Mouse (Mus musculus) midbrain, embryonic 14.5 days (tissue): Measurements from ENCODE around the gene Gm44596. TPM values are rescaled to one million over a fixed set of nuclear protein-coding genes. Genes with fewer than 3 reads are reported as not detected.

Source experiments
- ATAC-seq: fragments of 200-750 bp; cut with Nextera tagmentation; 2 replicates; pipeline ENCODE4 v1.8.0; 2017; ENCODE audit warnings: moderate number of reproducible peaks, moderate library complexity; ENCODE audit not compliant: low FRiP score, low TSS enrichment
- DNase-seq: peaks from one replicate; pipeline ENCODE4 v3.0.0-alpha.2; 2015
- H3K27ac ChIP-seq: fragments of 300-500 bp; sonication (generic); replicated peaks from 2 replicates; pipeline ENCODE4 v1.5.1; 2014; ENCODE audit warnings: mild to moderate bottlenecking, low read depth, low read length, moderate library complexity
- H3K27me3 ChIP-seq: fragments of 300-500 bp; sonication (generic); 2 replicates; pipeline ENCODE4 v1.6.1; 2014; ENCODE audit warnings: low read length, control low read depth, mixed read lengths; ENCODE audit not compliant: control insufficient read depth, insufficient read depth
- H3K36me3 ChIP-seq: fragments of 300-500 bp; sonication (generic); 2 replicates; pipeline ENCODE4 v1.6.1; 2014; ENCODE audit warnings: low read length, control low read depth; ENCODE audit not compliant: control insufficient read depth, insufficient read depth
- H3K4me1 ChIP-seq: fragments of 300-500 bp; sonication (generic); 2 replicates; pipeline ENCODE4 v1.6.1; 2014; ENCODE audit warnings: mild to moderate bottlenecking, antibody characterized with exemption, low read length, control low read depth; ENCODE audit not compliant: control insufficient read depth, insufficient read depth
- H3K4me2 ChIP-seq: fragments of 300-500 bp; sonication (generic); 2 replicates; pipeline ENCODE4 v1.6.1; 2014; ENCODE audit warnings: mild to moderate bottlenecking, low read length, moderate library complexity
- H3K4me3 ChIP-seq: fragments of 300-500 bp; sonication (generic); replicated peaks from 2 replicates; pipeline ENCODE4 v1.5.1; 2014; ENCODE audit warnings: low read depth, low read length
- H3K9ac ChIP-seq: fragments of 300-500 bp; sonication (generic); replicated peaks from 2 replicates; pipeline ENCODE4 v1.6.1; 2014; ENCODE audit warnings: mild to moderate bottlenecking, low read length, moderate library complexity
- H3K9me3 ChIP-seq: fragments of 300-500 bp; sonication (generic); 2 replicates; pipeline ENCODE4 v1.6.1; 2016; ENCODE audit warnings: low read length, control low read depth, mixed read lengths; ENCODE audit not compliant: control insufficient read depth
- WGBS: fragments of 180-500 bp; shearing (Covaris S2); extraction: QIAGEN DNeasy Blood & Tissue Kit; methylation state at CpG from one replicate; pipeline ENCODE4 v1.1.7; 2014; 5-methylcytosine and 5-hydroxymethylcytosine counted together
- polyA plus RNA-seq: library from polyadenylated mRNA; unstranded; fragments of >200 nt; fragmentation: Nextera tagmentation; extraction: Ambion mirVana; gene quantifications from 2 replicates; pipeline ENCODE4 v1.2.1, GENCODE M21; 2014

Gm44596 gene
- polyA plus RNA-seq, 1 experiment from 2014 or later, result not detected

DNA sequence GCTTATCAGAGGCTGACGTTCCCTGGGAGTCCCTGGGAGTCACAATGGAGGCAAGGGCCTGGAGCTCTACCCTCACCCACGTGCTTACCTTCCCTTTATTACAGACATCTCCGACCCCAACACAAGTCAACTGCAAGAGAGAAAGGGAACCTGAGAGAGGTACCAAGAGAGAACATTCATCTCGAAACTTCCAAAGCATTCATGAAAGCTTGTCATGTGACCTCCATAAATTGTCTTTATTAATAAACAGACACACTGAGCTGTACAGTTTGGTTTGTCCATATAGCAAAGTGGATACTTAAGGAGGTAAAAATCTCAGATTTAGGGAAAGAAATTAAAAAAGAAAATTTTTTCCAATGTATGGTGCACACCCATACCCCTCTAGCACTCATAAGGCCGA lies 40.9 kb downstream of the Gm44596 start:
- ATAC-seq, result no peak
- DNase-seq, result no peak

DNA sequence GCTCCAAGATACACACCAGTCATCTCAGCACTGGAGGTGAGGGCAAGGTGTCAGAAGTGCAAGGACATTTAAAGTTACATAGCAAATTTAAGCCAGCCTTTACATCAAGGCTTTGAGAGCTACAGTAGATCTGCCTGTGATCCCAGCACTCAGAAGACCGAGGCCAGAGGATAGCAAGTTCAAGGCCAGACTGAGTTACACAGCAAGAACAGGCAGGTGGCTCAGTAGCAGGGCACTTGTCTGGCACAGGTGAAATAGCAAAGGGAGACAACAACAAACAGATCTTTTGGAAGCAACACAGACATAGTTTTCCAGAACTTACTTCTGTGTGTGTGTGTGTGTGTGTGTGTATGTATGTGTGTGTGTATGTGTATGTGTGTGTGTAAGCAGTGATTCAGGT lies 42.8 kb downstream of the Gm44596 start:
- Histone ChIP-seq H3K4me1 (no peaks in the 10 kb centered on the region), H3K9me3 (no peaks in the 10 kb centered on the region), H3K36me3 (peaks cover 10% of the 10 kb centered on the region), H3K4me2 (no peak overlapping the region), H3K27ac (no peak overlapping the region), H3K27me3 (no peaks in the 10 kb centered on the region), H3K4me3 (no peak overlapping the region), H3K9ac (no peak overlapping the region)
- ATAC-seq, result no peak
- 97% methylated on average over 1 of the region's 1 CpGs for WGBS
- DNase-seq, result no peak

More for the DNA sequence above, 40.9 kb downstream of the Gm44596 start:
- Histone ChIP-seq H3K36me3 (peaks cover 29% of the 10 kb centered on the region), H3K4me1 (no peaks in the 10 kb centered on the region), H3K9me3 (no peaks in the 10 kb centered on the region), H3K4me3 (no peak overlapping the region), H3K27ac (no peak overlapping the region), H3K9ac (no peak overlapping the region), H3K27me3 (no peaks in the 10 kb centered on the region), H3K4me2 (no peak overlapping the region)
- WGBS, result 95% methylated on average over 5 of the region's 5 CpGs

DNA sequence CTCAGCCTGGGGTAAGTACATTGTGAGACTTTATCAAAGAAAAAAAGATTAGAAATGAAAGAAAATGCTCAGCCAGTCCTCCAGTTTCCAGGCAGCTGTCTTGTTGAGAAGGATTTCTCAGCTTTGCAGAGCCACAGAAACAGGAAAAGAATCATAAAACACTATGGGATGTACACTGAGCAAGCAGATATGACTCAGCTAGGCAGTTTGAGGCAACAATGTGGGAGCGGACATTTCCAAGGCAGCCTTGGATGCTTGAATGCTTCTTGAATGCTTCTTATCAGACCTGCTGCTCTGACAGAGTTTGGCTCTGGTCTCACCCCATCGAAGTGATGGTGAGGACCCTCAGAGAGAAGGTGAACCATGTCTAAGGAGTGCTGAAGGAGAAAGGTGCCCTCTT lies 45.7 kb downstream of the Gm44596 start:
- 95% methylated on average over 2 of the region's 2 CpGs for WGBS
- DNase-seq, result no peak

DNA sequence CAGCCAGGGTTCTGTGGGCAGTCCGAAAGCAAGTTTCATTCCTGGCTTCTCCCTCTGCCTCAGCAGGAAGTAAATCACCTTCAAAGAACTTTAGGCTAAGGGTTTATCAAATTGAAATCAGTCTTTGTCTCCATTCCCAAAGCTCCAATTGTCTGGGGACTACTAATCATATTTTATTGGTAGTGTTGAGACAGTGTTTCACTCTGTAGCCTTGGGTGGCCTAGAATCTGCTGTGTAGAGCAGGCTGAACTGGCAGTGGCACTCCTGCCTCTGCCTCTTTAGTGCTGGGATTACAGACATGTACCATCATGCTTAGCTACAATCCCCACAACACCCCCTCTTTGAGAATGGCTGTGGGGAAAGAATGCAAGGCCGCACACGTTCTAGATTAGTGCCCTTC lies 46.2 kb downstream of the Gm44596 start:
- no peak overlapping the region for H3K9ac ChIP-seq
- H3K4me3 ChIP-seq, result no peak overlapping the region
- H3K4me1 ChIP-seq, result peaks cover 4% of the 10 kb centered on the region; the same call in 1 of the 2 replicates
- 98% methylated on average over 3 of the region's 3 CpGs for WGBS
- no peaks in the 10 kb centered on the region for H3K9me3 ChIP-seq
- H3K4me2 ChIP-seq, result no peak overlapping the region
- no peaks in the 10 kb centered on the region for H3K27me3 ChIP-seq
- H3K27ac ChIP-seq, result no peak overlapping the region
- no peak for ATAC-seq
- no peaks in the 10 kb centered on the region for H3K36me3 ChIP-seq
- DNase-seq, result no peak

More for the DNA sequence above, 45.7 kb downstream of the Gm44596 start:
- H3K9ac ChIP-seq, result no peak overlapping the region
- no peaks in the 10 kb centered on the region for H3K27me3 ChIP-seq
- H3K27ac ChIP-seq, result no peak overlapping the region
- no peaks in the 10 kb centered on the region for H3K36me3 ChIP-seq
- H3K4me3 ChIP-seq, result no peak overlapping the region
- ATAC-seq, result no peak
- no peak overlapping the region for H3K4me2 ChIP-seq
- H3K4me1 ChIP-seq, result peaks cover 4% of the 10 kb centered on the region; the same call in 1 of the 2 replicates
- H3K9me3 ChIP-seq, result no peaks in the 10 kb centered on the region

DNA sequence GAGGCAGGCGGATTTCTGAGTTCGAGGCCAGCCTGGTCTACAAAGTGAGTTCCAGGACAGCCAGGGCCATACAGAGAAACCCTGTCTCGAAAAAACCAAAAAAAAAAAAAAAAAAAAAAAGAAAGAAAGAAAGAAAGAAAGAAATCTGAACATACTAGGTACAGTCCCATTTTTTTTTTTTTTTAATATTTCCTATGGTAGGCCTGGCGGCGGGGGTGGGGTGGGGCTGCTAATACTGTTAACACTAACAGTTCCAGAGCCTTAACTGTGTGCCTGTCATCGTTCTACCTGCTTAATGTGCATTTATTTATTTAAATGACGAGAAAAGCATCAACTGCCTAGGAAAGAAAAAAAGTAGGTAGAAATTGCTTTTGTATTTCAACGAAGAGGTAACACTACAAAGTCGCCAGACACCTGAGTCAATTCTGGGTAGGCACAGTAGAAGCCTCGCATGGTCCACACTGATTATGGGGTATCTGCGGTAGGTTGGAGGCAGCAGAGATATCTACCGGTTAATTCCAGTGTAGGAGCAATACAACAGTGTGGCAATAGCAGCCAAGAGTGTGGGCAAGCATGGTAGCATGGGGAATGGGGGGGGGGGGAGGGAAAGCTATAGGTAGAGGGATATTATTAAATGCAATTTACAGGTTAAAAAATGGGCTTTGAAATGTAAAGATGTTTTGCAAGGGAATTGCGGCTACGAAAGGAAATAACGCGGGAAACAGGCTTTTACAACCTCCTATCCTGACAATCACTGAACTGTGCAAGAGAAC lies 48.4 kb downstream of the Gm44596 start:
- ATAC-seq (peak; percentile 28; the same call in 1 of the 2 replicates), DNase-seq (peak; percentile 34)
- H3K4me1 ChIP-seq, result peaks cover 4% of the 10 kb centered on the region; the same call in 1 of the 2 replicates
- 49% methylated on average over 15 of the region's 16 CpGs for WGBS
- no peaks in the 10 kb centered on the region for H3K9me3 ChIP-seq
- H3K9ac ChIP-seq, result peak overlapping the region; percentile 78
- peaks cover 5% of the 10 kb centered on the region for H3K36me3 ChIP-seq
- no peaks in the 10 kb centered on the region for H3K27me3 ChIP-seq
- peak overlapping the region; percentile 61 for H3K4me2 ChIP-seq
- peak overlapping the region; percentile 61 for H3K4me3 ChIP-seq
- peak overlapping the region; percentile 99 for H3K27ac ChIP-seq

DNA sequence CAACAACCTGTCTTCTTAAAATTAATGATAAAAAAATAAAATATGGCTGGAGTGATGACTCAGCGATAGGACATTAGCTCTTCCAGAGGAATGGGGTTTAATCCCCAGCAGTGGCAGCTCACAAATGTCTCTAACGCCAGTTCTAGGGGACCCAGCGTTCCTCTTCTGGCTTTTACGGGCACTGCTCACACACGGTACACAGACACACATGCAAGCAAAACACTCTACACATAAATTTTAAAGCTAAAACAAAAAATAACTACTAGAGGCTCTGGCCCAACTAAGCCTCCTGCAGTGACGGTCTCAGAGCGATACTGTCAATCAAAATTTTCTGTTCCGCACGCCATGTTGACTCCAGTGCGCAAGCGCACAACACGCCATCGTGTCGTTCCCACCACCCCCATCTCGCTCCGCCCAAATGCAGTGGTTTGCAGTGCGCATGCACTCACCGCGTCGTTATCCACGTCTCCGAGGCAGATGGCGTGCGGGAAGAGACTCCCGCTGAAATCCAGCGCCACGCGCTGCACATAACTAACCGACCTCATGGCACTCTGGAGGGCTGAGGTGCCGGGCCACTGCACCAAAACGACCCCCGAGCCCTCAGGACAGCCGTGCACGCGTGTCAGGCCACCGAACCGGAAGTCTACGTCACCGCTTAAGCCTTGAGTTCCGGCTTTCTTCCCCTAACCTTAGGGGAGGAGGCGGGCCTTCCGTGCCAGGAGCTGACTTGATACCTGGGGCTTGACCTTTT lies 49.1 kb downstream of the Gm44596 start, which contains the start of gene Itfg2:
Gene Itfg2, minus strand, starts transcription at position 663 of the 751 bp plus-strand sequence.
- peak; percentile 94 for ATAC-seq
- under 1% methylated on average over 42 of the region's 42 CpGs for WGBS
- H3K9me3 ChIP-seq, result no peaks in the 10 kb centered on the region

DNA sequence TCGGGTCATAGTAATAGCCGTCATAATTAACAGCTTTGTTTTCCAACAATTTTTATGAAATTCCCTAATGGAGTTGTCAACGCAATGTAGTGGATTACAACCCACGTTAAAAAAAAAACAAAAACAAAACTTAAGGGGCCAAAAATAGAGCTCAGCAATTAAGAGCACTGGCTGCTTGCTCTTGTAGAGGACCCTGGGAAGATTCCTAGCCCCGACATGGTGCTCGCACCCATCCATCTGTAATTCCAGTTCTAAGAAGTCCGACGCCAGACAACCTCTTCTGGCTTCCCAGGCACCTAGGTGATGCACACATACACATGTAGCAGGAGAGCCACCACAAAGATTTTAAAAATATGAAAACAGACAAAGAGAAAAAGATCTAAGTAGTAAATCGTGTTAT lies 49.7 kb downstream of the Gm44596 start:
- H3K36me3 ChIP-seq, result peaks cover 14% of the 10 kb centered on the region
- peak overlapping the region; percentile 61 for H3K4me2 ChIP-seq
- peaks cover 4% of the 10 kb centered on the region; the same call in 1 of the 2 replicates for H3K4me1 ChIP-seq
- peak overlapping the region; percentile 99 for H3K27ac ChIP-seq
- peak overlapping the region; percentile 78 for H3K9ac ChIP-seq
- ATAC-seq (no peak), DNase-seq (no peak)
- peak overlapping the region; percentile 61 for H3K4me3 ChIP-seq
- no peaks in the 10 kb centered on the region for H3K27me3 ChIP-seq
- H3K9me3 ChIP-seq, result no peaks in the 10 kb centered on the region
- WGBS, result 17% methylated on average over 9 of the region's 9 CpGs

More for the DNA sequence above, 49.1 kb downstream of the Gm44596 start, which contains the start of gene Itfg2:
- H3K4me2 ChIP-seq, result peak within 1 kb of the TSS; percentile 61
- H3K36me3 ChIP-seq, result peaks cover 11% of the 10 kb centered on the region
- DNase-seq, result peak; percentile 98
- H3K27ac ChIP-seq, result peak within 1 kb of the TSS; percentile 99
- peak within 1 kb of the TSS; percentile 78 for H3K9ac ChIP-seq
- peak within 1 kb of the TSS; percentile 61 for H3K4me3 ChIP-seq
- H3K27me3 ChIP-seq, result no peaks in the 10 kb centered on the region
- H3K4me1 ChIP-seq, result peaks cover 4% of the 10 kb centered on the region; the same call in 1 of the 2 replicates

DNA sequence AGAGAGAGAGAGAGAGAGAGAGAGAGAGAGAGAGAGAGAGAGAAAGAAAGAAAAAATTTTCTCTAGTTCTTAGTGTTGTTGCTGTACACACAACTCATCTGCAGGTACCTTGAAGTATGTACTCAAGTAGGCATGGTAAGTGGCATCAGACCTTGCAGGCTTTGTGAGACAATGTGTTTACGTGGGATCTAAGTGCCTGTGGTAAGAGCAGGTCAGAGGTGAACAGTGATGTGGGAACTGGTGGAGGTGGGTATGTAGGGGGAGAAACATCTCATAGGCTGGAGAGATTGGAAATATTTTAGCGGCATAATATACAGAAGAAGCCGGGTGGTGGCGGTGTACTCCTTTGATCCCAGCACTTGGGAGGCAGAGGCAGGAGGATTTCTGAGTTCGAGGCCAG lies 52.3 kb downstream of the Gm44596 start:
- Histone ChIP-seq H3K36me3 (peaks cover 38% of the 10 kb centered on the region), H3K27me3 (no peaks in the 10 kb centered on the region), H3K9me3 (no peaks in the 10 kb centered on the region), H3K9ac (no peak overlapping the region), H3K4me3 (no peak overlapping the region), H3K27ac (no peak overlapping the region), H3K4me1 (peaks cover 4% of the 10 kb centered on the region; the same call in 1 of the 2 replicates), H3K4me2 (no peak overlapping the region)
- ATAC-seq, result no peak
- DNase-seq, result no peak
- 96% methylated on average over 5 of the region's 5 CpGs for WGBS
